Mouse (Mus musculus) fibroblast of lung, adult 2 months (primary cell): ENCODE results near the gene Ifnar1.
"Not testable (repeated sequence)": the region's sequence is repeated elsewhere in the genome, so short reads cannot be mapped to it uniquely, and the experiment has no call there.

Source experiments
- DNase-seq: peaks from one replicate; pipeline ENCODE4 v3.0.0-alpha.2; 2011; ENCODE audit warnings: low read depth

The Ifnar1 gene

GRCm38 (mm10) chr16:91505116-91505601, 20.1 kb downstream of the Ifnar1 start:
- DNase-seq: no peak

GRCm38 (mm10) chr16:91506396-91506795, 21.4 kb downstream of the Ifnar1 start:
- DNase-seq: no peak

GRCm38 (mm10) chr16:91512161-91512787, 27.2 kb downstream of the Ifnar1 start:
- peak; percentile 50 for DNase-seq

DNA sequence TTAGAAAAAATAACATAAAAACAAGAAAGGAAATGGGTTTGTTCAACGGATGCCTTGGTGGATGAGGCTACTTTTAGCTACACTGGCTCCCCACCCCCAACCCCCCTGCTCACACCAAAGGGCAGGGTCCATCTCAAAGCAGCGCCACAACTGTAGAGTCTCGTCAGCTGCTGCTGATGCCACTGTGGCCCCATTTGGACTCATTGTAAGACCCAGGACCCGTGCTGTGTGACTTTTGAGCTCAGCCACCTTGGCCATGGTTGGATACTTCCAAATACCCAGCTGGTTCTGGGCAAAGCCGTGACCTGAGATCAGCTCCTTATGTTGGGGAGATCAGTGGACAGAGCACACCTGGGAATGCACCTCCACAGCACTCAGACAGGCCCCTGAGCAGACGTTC, 28.1 kb downstream of the Ifnar1 start:
- no peak for DNase-seq

DNA sequence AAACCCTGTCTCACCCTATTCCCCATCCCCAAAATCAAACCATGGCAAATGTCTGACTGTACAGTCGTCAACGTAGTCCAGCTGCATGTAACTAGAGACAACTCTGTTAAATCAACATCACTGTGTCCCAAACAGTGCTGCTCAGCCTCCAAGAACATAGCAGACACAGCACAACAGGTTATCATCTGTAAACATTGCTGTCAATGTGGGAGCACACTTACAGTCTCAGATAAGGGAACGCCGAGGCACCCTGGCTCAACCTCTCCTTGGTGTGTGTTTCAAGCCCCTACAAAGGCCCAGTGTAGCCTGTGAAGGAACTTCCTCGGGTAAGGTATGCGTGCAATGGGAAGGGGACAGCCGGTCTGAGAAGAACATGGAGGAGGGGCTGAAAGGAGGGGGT, 32.0 kb downstream of the Ifnar1 start:
- DNase-seq: no peak

GRCm38 (mm10) chr16:91522040-91522439, 37.0 kb downstream of the Ifnar1 start:
- no peak for DNase-seq

DNA sequence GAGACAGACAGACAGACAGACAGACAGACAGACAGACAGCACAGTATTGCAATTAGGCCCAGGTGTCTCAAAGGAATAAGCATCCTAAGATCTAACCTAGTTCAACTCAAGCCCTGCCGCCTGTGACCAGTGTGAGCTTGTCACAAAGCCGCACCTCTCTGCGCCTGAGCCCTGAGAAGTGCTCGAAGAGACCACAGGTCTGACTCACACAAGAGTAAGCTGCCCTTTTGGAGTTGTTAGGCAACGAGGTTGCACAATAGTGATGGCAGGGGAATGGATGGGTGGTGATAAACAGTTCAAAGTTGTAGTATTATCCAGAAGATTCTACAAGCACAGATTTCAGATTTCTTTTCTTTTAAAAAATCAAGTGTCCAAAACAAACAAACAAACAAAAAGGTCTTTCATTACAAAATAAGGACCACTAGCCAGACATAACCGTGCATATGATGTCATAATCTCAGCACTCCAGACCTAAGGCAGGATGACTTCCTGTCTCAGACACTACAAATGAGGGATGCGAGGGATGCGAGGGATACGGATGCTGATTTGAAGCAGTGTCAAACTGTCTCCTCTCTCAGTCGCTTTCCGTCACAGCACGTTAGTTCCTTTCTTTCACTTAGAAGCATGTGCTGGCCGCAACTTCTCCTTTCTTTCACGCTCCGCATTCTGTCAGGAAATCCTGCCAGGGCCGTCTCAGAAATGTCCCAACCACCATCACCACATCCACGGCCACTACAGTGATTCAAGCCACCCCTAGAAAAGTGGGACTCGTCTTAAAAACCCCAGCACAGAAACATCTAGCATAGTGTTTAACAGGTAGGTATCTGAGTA, 37.7 kb downstream of the Ifnar1 start:
- DNase-seq: peak; percentile 79

DNA sequence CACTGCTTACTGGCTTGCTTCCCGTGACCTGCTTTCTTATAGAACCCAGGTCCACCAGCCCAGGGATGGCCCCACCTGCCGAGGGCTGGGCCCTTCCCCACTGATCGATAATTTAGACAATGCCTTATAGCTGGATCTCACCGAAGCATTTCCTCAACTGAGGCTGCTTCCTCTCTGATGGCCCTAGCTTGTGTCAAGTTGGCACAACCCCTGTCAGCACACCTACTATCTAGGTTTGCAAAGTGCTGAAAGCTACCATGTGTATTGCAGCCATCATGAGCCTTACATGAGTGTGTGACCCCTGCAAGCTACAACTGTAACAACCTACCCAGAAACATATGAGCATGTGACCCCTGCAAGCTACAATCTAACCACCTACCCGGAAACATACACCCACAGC, 39.2 kb downstream of the Ifnar1 start:
- no peak for DNase-seq

DNA sequence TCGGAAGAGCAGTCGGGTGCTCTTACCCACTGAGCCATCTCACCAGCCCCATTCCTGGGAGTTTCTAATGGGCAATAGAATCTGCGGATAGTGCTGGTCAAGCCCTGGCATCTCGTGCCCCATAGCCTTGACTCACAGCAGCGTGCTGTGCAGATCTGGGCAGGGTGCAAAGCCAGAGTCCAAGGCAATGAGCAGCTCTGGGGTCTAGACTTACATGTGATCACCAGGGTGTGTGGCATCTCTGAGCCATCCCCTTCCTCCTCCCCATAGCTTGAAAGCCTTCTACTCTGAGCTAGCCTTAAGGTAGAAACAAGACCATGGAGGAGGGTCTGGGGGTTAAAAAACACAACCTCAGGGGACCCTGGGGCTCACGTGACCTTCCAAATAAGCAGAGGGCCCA, 41.2 kb downstream of the Ifnar1 start:
- no peak for DNase-seq

- DNase-seq: no peak
Measured at GRCm38 (mm10) chr16:91527051-91527450, 42.0 kb downstream of the Ifnar1 start.

GRCm38 (mm10) chr16:91527500-91527899, 42.5 kb downstream of the Ifnar1 start:
- no peak for DNase-seq

- DNase-seq: no peak
Measured at GRCm38 (mm10) chr16:91528578-91528977, 43.5 kb downstream of the Ifnar1 start.

- DNase-seq: not testable (repeated sequence)
Measured at GRCm38 (mm10) chr16:91530830-91531229, 45.8 kb downstream of the Ifnar1 start.

DNA sequence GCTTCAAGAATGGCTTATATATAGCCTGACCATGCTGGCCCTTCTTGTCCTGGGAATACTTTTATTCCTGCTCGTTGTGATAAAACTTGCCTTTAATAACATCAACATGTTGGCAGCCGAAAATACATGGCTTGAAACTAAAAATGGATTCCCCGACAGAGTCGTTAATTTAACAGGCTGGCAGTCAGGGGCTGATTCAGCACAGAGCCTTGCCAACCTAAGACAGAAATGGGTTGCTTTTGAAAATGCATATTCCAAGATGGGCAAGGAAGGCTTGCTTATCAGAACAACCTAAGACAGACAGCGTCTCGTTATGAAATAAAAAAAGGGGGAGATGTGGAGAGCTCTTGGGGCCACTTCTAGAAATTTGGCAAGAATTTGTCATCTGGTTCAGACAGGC, 46.8 kb downstream of the Ifnar1 start:
- DNase-seq: no peak

GRCm38 (mm10) chr16:91532429-91532828, 47.4 kb downstream of the Ifnar1 start:
- no peak for DNase-seq

- no peak for DNase-seq
Measured at GRCm38 (mm10) chr16:91533097-91534001, 48.3 kb downstream of the Ifnar1 start.

GRCm38 (mm10) chr16:91534477-91534876, 49.4 kb downstream of the Ifnar1 start:
- peak; percentile 56 for DNase-seq

GRCm38 (mm10) chr16:91534888-91535287, 49.9 kb downstream of the Ifnar1 start:
- DNase-seq: no peak

DNA sequence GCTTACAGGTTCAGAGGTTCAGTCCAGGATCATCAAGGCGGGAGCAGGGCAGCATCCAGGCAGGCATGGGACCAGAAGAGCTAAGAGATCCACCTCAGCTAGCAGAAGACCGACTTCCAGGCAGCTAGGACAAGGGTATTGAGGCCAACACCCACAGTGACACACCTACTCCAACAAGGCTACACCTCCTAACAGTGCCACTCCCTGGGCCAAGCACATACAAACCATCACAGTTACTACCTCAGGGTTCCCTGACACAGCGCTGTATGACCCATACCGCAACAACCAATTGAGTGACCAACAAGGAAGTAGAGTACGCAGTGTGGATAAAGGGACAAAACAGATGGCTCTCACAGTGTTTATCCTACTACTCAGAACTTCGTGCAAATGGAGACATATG, 51.3 kb downstream of the Ifnar1 start:
- DNase-seq: no peak

GRCm38 (mm10) chr16:91537065-91537464, 52.0 kb downstream of the Ifnar1 start:
- no peak for DNase-seq

- no peak for DNase-seq
Measured at GRCm38 (mm10) chr16:91538051-91538450, 53.0 kb downstream of the Ifnar1 start.

DNA sequence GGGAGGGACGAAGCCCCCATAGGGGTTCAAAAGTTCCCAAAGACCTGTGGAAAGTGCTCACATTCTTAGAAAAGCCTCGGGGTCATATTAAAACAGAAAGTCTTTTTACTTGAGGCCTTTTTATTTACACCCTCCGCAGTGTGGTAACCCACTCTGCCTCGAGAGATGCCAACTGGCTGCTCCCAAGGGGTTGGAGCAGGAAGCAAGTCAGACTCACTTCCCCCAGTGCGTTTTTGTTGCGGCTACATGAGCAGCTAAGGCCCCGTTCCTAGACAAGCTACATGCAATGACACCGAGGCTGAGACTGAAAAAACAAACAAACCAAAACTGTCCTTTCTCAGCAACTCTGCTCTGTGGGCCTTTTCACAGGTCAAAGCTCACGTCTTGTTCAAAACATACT, 53.5 kb downstream of the Ifnar1 start:
- peak; percentile 47 for DNase-seq
